Mouse (Mus musculus) limb, embryonic 14.5 days (tissue): ENCODE measurements around the gene Ccdc92b. TPM values are rescaled to one million over a fixed set of nuclear protein-coding genes. Genes with fewer than 3 reads are reported as not detected.

Experiments used
- ATAC-seq: fragments of 200-750 bp; cut with Nextera tagmentation; 2 replicates; pipeline ENCODE4 v1.8.0; 2017; ENCODE audit warnings: low read depth, moderate number of reproducible peaks, moderate TSS enrichment; ENCODE audit not compliant: low FRiP score
- DNase-seq: peaks from one replicate; pipeline ENCODE4 v3.0.0-alpha.2; 2015; ENCODE audit warnings: low spot score
- H3K27ac ChIP-seq: fragments of 300-500 bp; sonication (generic); replicated peaks from 2 replicates; pipeline ENCODE4 v1.5.1; 2014; ENCODE audit warnings: low read depth, mild to moderate bottlenecking, low read length, moderate library complexity, mixed read lengths
- H3K27me3 ChIP-seq: fragments of 300-500 bp; sonication (generic); 2 replicates; pipeline ENCODE4 v1.6.1; 2014; ENCODE audit warnings: low read length, mixed read lengths; ENCODE audit not compliant: control insufficient read depth, insufficient read depth
- H3K36me3 ChIP-seq: fragments of 300-500 bp; sonication (generic); 2 replicates; pipeline ENCODE4 v1.6.1; 2014; ENCODE audit warnings: mild to moderate bottlenecking, low read length, moderate library complexity, mixed read lengths; ENCODE audit not compliant: control insufficient read depth, insufficient read depth
- H3K4me1 ChIP-seq: fragments of 300-500 bp; sonication (generic); 2 replicates; pipeline ENCODE4 v1.6.1; 2014; ENCODE audit warnings: antibody characterized with exemption, low read length, mixed read lengths; ENCODE audit not compliant: control insufficient read depth, insufficient read depth
- H3K4me2 ChIP-seq: fragments of 300-500 bp; sonication (generic); replicated peaks from 2 replicates; pipeline ENCODE4 v1.6.1; 2014; ENCODE audit warnings: low read depth, mild to moderate bottlenecking, low read length, moderate library complexity; ENCODE audit not compliant: severe bottlenecking
- H3K4me3 ChIP-seq: fragments of 300-500 bp; sonication (generic); replicated peaks from 2 replicates; pipeline ENCODE4 v1.5.1; 2014; ENCODE audit warnings: low read length
- H3K9ac ChIP-seq: fragments of 300-500 bp; sonication (generic); 2 replicates; pipeline ENCODE4 v1.6.1; 2014; ENCODE audit warnings: mild to moderate bottlenecking, low read depth, low read length, moderate library complexity; ENCODE audit not compliant: severe bottlenecking
- H3K9me3 ChIP-seq: fragments of 300-500 bp; sonication (generic); 2 replicates; pipeline ENCODE4 v1.6.1; 2016; ENCODE audit warnings: low read length; ENCODE audit not compliant: control insufficient read depth
- POLR2A ChIP-seq: fragments of 200-500 bp; IDR thresholded peaks from 2 replicates; pipeline ENCODE4 v1.8.0; 2012; ENCODE audit warnings: inconsistent platforms, mild to moderate bottlenecking, moderate library complexity, borderline replicate concordance; ENCODE audit not compliant: insufficient read depth, insufficient read length; ENCODE audit errors: extremely low read depth
- WGBS: fragments of 180-500 bp; shearing (Covaris S2); extraction: QIAGEN DNeasy Blood & Tissue Kit; methylation state at CpG from one replicate; pipeline ENCODE4 v1.1.7; 2014; 5-methylcytosine and 5-hydroxymethylcytosine counted together
- polyA plus RNA-seq, 2 experiments: library from polyadenylated mRNA; depleted of rRNA in 1 of 2; stranded (reverse) in 1 of 2; unstranded in 1 of 2; fragments of >200 nt; fragmentation: Nextera tagmentation in 1 of 2; extraction: Ambion mirVana in 1 of 2; gene quantifications; 2 replicates each; pipeline versions ENCODE4 v1.2.1 to v1.2.3; 2012 to 2014

Ccdc92b gene
- polyA plus RNA-seq, 2 experiments: 0.36 to 0.50 TPM

DNA sequence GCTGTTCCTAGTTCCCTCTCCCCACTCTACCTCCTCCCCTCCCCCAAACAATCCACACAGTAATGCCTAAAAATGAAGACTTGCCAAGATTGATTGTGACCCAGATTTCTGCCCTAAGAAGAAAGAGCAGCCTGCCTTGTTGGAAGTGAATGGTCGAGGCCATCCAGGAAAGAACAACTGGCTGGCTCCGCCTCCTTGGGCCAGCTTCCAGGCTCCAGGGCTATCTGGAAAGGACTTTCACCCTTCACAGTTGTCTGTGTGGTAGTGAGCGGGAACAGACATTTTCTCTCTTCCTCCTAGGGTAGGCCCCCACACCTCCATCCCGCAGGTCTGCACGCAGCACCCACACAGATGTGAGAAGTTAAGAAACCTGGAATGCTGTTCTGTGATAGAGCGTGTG is 4.3 kb downstream of the Ccdc92b start:
- 68% methylated on average over 6 of the region's 6 CpGs for WGBS
- H3K4me2 ChIP-seq: no peak overlapping the region
- no peak overlapping the region for H3K4me3 ChIP-seq
- DNase-seq: no peak
- H3K4me1 ChIP-seq: no peaks in the 10 kb centered on the region
- no peak overlapping the region for H3K27ac ChIP-seq
- H3K27me3 ChIP-seq: peaks cover 23% of the 10 kb centered on the region
- H3K9ac ChIP-seq: no peak overlapping the region
- no peaks in the 10 kb centered on the region for H3K36me3 ChIP-seq
- TF ChIP-seq POLR2A: no peak
- no peak for ATAC-seq
- no peaks in the 10 kb centered on the region for H3K9me3 ChIP-seq

DNA sequence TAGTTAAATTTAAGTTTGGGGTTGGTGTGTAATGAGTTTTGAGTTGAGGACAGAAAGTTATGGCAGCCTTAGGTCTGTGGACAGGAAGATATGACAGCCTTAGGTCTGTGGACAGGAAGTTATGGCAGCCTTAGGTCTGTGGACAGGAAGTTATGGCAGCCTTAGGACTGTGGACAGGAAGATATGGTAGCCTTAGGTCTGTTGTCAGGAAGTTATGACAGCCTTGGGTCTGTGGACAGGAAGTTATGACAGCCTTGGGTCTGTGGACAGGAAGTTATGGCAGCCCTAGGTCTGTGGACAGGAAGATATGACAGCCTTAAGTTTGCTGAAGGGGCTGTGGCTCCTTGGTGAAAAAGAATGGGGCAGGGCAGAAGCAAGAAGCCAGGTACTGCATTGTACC is 5.9 kb downstream of the Ccdc92b start:
- H3K4me3 ChIP-seq: no peak overlapping the region
- no peak overlapping the region for H3K27ac ChIP-seq
- TF ChIP-seq POLR2A: no peak
- no peaks in the 10 kb centered on the region for H3K9me3 ChIP-seq
- peaks cover 12% of the 10 kb centered on the region for H3K27me3 ChIP-seq
- ATAC-seq (no peak), DNase-seq (no peak)
- no peaks in the 10 kb centered on the region for H3K36me3 ChIP-seq
- no peak overlapping the region for H3K9ac ChIP-seq
- no peak overlapping the region for H3K4me2 ChIP-seq
- no peaks in the 10 kb centered on the region for H3K4me1 ChIP-seq

DNA sequence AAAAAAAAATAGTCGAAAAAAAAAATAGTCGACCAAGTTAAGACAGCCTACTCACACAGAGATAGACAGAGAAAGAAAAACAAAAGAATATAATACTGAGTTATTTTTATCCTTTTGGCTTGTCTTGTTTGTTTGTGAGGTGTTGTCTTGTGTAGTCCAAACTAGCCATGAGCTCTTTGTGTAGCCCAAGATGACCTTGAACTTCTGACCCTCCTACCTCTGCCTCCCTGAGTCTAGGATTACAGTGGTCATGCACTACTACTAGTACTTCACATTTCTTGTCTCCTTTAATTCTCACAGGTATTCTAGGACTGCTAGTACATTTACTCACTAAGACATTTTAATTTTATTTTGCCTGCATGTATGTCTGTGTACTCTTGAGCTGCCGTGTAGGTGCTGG is 8.1 kb downstream of the Ccdc92b start:
- no peak for ATAC-seq
- WGBS: 80% methylated on average over 3 of the region's 3 CpGs
- DNase-seq: no peak

DNA sequence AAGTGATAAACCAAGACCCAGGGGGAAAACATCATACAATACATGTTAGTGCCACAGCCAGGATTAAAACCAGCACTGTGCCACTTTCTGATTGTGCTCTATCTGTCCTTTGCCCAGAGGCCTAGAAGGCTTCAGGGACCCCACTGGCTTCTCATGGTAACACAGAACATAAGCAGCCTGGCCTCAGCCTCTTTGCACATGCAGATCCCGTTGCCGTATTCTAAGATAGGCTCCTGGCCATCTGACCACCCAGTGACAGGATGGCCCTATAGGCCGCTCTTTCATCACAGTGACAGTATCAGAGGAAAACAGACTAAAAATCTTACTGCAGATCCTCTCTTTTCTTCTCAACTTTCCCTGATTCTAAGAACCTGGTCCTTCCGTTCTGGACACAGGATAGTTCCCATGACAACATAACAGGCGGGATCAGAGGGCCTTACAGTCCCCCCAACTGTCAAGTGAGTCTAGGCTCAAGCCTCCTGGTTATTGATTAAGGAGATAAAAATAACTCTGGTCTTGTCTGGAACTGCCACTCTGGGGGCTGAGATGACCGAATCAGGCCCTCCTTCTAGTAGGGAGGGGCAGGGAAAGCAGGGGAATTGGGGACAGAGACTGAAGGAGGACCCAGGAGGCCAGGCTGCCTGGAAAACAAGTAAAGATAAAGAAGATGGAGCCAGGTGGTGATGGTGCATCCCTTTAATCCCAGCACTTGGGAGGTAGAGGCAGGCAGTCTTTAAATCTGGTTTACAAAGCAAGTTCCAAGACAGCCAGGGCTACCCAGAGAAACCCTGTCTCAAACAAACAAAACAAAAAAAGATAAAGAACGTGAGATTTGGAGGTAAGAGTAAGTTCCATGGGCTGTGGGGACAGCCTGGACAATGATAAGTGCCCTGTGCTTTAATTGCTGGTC is 12.7 kb downstream of the Ccdc92b start:
- no peak overlapping the region for H3K27ac ChIP-seq
- no peaks in the 10 kb centered on the region for H3K27me3 ChIP-seq
- no peak for TF ChIP-seq POLR2A
- no peak overlapping the region for H3K4me2 ChIP-seq
- DNase-seq: no peak
- no peaks in the 10 kb centered on the region for H3K36me3 ChIP-seq
- no peaks in the 10 kb centered on the region for H3K9me3 ChIP-seq
- H3K4me1 ChIP-seq: peaks cover under 1% of the 10 kb centered on the region; the same call in 1 of the 2 replicates
- H3K9ac ChIP-seq: no peak overlapping the region
- 71% methylated on average over 7 of the region's 7 CpGs for WGBS
- ATAC-seq: no peak
- H3K4me3 ChIP-seq: no peak overlapping the region

More for the DNA sequence above, 8.1 kb downstream of the Ccdc92b start:
- Histone ChIP-seq H3K4me3 (no peak overlapping the region), H3K36me3 (no peaks in the 10 kb centered on the region), H3K27ac (no peak overlapping the region), H3K4me1 (no peaks in the 10 kb centered on the region), H3K9me3 (no peaks in the 10 kb centered on the region), H3K9ac (no peak overlapping the region), H3K27me3 (no peaks in the 10 kb centered on the region), H3K4me2 (no peak overlapping the region)
- no peak for TF ChIP-seq POLR2A

GRCm38 (mm10) chr11:74634490-74635275 is 15.3 kb downstream of the Ccdc92b start:
- Histone ChIP-seq H3K4me1 (peaks cover 14% of the 10 kb centered on the region), H3K9me3 (no peaks in the 10 kb centered on the region), H3K9ac (no peak overlapping the region), H3K4me3 (no peak overlapping the region), H3K4me2 (no peak overlapping the region), H3K27ac (no peak overlapping the region), H3K27me3 (no peaks in the 10 kb centered on the region), H3K36me3 (no peaks in the 10 kb centered on the region)
- no peak for ATAC-seq
- 63% methylated on average over 5 of the region's 5 CpGs for WGBS
- TF ChIP-seq POLR2A: no peak
- DNase-seq: peak; percentile 85
